Mouse (Mus musculus) bone marrow, adult 2 months (tissue): ENCODE measurements around the gene Mecom.

ENCODE experiments used
- CTCF ChIP-seq: fragments of 200-500 bp; IDR thresholded peaks from 2 replicates; pipeline ENCODE4 v1.5.1; 2011; ENCODE audit warnings: low read length, control low read depth; ENCODE audit not compliant: control insufficient read depth, insufficient read depth
- POLR2A ChIP-seq: fragments of 200-500 bp; IDR thresholded peaks from 2 replicates; pipeline ENCODE4 v1.6.1; 2011; ENCODE audit warnings: low read depth, mild to moderate bottlenecking, control low read depth, low read length, borderline replicate concordance; ENCODE audit not compliant: control insufficient read depth

GRCm38 (mm10) chr3:30588865-30589264 is 41.1 kb upstream of the Mecom start:
- TF ChIP-seq CTCF (no peak), POLR2A (no peak)
